Mouse (Mus musculus) embryo, embryonic 11 days (tissue): ENCODE data around the gene Comp.

Source experiments
- DNase-seq: peaks from one replicate; pipeline ENCODE4 v3.0.0-alpha.2; 2015

The Comp gene

GRCm38 (mm10) chr8:70373397-70374317 lies at the start of gene Comp:
TSS of gene Comp (plus strand) at chr8:70373558.
- peak; percentile 16 for DNase-seq

- DNase-seq: no peak
Observed at GRCm38 (mm10) chr8:70323716-70324115, 49.6 kb upstream of the Comp start.

GRCm38 (mm10) chr8:70327512-70327911 lies 45.8 kb upstream of the Comp start:
- DNase-seq: no peak

DNA sequence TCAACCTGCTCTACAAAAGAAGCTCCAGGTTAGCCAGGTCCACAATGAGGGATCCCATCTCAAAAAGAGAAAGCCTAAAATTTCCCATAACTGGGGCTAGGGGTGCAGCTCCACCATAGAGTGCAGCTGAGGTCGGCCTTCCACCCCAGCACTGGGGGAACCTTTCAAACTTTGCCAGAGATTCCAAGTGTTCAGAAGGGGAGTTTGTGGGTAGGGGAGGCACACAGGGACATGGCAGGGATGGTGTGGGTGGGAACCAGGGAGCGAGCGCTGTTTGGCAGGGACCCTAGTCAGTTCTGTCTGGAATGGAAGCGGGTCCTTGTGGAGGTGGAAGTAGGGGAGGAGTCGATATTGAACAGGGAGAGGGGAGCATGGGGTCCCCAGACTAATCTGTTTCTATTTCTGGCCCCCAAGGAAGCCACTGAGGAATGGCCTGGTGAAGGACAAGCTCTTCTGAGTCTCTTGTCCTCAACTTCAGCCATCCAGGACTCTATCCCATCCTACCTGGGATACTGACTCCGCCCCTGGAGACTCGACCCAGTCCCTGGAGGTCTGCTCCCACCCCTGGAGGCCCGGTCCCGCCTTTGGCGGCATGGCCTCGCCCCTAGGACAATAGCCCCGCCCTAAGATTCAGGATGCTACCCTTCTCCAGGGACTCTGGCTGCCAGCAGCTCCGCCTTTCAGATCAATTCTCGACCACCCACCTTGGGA lies 44.1 kb upstream of the Comp start, which contains the start of gene Gdf1:
TSS of gene Gdf1 (plus strand) at position 694 of the 711 bp plus-strand sequence.
- peak; percentile 63 for DNase-seq

DNA sequence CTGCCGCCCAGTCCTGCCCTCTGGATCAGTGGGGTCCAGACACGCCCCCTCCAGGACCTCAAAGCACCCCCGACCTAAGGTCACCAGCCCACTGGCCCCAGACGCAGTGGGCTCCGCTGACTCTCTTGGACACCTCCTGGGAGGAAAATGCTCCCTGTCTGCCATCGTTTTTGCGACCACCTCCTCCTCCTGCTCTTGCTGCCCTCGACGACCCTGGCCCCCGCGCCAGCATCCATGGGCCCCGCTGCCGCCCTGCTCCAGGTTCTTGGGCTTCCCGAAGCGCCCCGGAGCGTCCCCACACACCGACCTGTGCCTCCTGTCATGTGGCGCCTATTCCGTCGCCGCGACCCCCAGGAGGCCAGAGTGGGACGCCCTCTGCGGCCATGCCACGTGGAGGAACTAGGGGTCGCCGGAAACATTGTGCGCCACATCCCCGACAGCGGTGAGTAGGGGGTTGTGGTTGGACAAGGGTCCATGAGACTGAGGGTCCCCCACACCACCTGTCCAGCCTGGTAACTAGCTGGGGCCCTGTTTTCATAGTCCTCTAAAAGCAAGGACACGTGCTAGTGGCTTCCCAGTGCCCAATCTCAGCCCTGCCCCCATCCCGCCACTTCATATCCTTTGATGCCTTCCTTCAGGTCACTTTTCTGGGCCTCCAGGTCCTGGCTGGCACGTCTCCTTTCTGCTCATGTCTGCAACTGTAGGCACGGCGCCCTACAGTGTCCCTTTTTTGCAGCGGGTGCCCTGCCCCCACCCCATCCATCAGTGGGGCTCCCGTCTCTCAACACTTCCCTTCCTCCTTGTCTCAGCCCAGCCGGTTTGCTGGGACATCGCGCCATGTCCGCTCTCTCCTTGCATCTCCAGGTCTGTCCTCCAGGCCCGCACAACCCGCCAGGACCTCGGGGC lies 43.3 kb upstream of the Comp start:
- peak; percentile 58 for DNase-seq

GRCm38 (mm10) chr8:70330741-70331364 lies 42.5 kb upstream of the Comp start:
- DNase-seq: peak; percentile 87

GRCm38 (mm10) chr8:70331526-70331925 lies 41.8 kb upstream of the Comp start:
- peak; percentile 34 for DNase-seq

DNA sequence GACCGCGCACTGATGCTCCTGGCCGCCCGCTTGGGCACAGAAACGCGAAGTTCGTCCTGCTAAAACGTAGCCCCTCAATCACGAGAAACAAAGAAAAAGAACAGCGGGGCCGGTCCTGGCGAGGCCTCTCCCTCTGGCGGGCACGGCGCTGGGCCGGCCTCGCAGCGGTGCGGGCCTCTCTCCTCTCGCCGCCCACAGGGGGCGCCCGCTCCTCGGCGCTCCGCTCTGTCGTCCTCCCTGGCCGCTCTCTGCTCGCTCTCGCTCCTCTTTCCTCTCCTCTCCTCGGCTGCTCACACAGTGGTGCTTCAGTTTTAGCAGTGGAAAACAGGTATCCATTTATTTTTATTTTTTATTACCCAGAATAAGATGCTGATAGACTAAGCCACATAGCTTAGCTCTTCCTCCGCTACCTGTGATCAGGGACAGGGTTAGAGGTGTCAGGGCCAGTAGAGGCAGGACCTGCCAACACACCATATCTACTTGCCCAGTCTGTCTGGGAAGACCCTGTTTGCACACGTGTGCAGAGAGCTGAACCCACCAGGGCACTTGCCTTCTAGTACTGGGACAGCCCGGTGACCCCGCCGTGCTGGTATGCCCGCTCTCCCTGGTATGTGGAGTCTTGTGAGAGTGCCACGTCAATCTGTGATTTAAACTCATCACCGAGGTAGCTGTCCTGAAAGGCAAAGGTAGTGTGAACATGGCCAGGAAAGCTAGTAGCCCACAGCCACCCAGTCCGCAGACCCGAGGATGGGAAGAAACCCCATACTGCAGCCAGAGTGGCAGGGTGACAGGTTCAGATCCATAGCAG lies 41.1 kb upstream of the Comp start:
- DNase-seq: peak; percentile 90

GRCm38 (mm10) chr8:70332878-70333202 lies 40.5 kb upstream of the Comp start:
- DNase-seq: no peak

DNA sequence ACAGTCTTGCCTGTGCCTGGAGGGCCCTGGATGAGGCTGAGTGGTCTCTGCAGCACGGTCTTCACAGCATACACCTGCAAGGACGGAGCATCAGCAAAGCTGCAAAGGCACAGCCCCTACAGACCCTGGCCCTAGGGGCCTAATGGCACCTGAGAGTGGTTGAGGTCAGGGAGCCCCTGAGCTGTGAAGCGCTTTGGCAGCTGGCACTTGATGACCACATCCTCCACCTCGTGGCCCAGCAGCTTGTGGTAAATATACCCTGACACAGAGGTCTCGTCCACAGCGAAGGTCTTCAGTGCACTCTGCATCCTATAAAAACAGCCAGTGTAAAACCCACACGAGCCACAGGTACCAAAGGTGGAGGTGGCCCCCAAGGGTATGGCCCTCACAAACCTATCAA lies 34.4 kb upstream of the Comp start:
- no peak for DNase-seq

DNA sequence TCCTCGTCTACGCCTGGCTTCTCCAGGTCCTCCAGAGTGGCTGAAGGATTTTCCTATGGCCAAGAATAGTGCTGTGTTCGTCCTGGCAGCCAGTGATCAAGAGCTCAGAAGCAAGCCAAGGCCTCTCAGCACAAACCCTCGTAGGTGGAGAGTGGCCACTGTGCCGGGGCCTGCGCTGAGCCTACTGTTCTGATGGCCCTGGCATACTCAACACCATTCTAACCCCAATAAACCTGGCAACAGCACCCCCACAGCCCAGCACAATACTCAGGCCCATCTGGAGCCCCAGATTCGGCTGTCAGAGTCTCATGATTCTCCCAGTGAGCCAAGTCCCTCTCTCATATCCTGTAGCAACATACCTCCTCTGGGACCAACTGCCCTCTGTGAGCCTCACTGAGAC lies 32.7 kb upstream of the Comp start:
- DNase-seq: no peak

- no peak for DNase-seq
Observed at GRCm38 (mm10) chr8:70342007-70342406, 31.4 kb upstream of the Comp start.

DNA sequence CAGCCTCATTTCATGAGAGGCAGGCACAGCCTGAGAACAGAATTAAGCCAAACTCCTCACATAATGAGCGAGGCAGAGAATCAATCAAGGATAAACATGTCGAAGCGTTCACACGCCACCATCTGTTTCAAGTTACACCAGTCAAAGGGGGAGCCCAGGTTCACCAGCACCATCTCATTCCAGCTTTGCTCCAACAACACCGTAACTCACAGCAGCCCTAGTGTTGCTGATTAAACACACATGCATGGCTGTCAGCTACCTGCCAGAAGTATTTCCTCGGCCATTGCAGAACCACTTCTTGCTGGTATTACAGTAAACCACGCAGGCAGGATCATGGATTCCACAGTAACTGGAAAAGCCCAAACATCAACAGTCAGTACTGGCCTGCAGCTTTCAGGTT lies 30.3 kb upstream of the Comp start:
- DNase-seq: peak; percentile 48

GRCm38 (mm10) chr8:70343696-70344095 lies 29.7 kb upstream of the Comp start:
- peak; percentile 56 for DNase-seq

- no peak for DNase-seq
Observed at GRCm38 (mm10) chr8:70344279-70344678, 29.1 kb upstream of the Comp start.

GRCm38 (mm10) chr8:70347443-70347842 lies 25.9 kb upstream of the Comp start:
- DNase-seq: no peak

- DNase-seq: no peak
Observed at GRCm38 (mm10) chr8:70347860-70348420, 25.4 kb upstream of the Comp start.

- DNase-seq: no peak
Observed at GRCm38 (mm10) chr8:70351035-70351999, 22.0 kb upstream of the Comp start.

DNA sequence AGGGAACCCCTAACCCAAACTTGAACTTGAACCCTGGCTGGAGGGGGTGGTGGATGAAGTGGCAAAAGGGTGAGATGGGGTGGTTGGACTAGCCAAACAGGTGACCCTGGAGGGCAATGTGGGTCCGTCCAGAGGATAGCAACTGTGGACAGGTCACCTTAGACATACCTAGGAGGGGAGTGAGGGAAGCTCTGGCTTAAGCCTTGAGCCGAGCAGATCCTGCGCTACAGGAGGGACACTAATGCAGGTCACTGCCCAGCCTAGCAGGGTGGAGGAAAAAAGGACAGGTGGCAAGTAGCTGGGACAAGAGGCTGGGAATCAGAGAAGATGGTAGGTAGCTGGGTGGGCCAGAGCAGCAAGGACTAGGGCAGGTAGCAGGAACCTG lies 21.4 kb upstream of the Comp start:
- DNase-seq: no peak

DNA sequence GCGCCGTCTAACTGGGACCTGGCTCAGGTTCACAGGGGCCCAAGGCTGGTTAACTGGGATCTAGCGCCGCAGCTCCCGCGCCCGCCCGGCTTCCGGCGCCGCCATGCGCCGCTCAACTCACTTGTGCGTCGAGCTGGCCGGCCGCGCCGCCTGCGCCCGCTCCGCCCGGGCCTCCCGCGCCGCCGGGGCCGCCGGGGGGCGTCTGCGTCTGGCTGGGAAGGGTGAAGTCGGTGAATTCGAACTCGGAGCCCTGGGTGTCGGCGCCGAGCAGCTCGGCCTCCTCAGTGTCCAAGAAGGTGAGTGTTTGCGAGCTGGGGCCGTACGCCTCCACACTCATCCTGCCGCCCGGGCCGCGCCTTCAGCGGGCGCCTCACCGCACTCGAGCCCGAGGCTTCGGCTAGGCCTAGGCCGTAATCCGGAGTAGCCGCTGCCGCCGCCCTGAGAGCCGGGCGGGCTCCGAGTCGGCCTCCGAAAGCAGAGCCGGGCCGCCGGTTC lies 20.7 kb upstream of the Comp start:
- no peak for DNase-seq
